1 mouse cellular context compared by ENCODE assay signal in genomic region chr17:34613830-34614229, GRCm38 (mm10).
TF ChIP-seq lines count a peak whose summit lies in the region.

No protein-coding gene starts in this region.

TF ChIP-seq in MEL, 35 proteins besides CTCF, POLR2A, EP300 and RAD21:
- TF ChIP-seq GATA1 (IDR thresholded peaks at IDR 0.05; ENCODE audit: low read depth, low read length) = no peak
- TF ChIP-seq MXI1 (IDR thresholded peaks at IDR 0.05; ENCODE audit: low read depth, low read length) = no peak
- 0 out of 2 replicates have a peak, but pooled peaks have one; percentile 3 for TF ChIP-seq ZMIZ1 (IDR thresholded peaks at IDR 0.05; ENCODE audit: low read depth, low read length)
- TF ChIP-seq CHD1 (IDR thresholded peaks at IDR 0.05; ENCODE audit: low read depth, low read length) = no peak
TF ChIP-seq in MEL: peak in this region for 1.
